Mouse (Mus musculus) heart, embryonic 12.5 days (tissue): Measurements from ENCODE around the gene Bcor. TPM values are rescaled to one million over a fixed set of nuclear protein-coding genes. Genes with fewer than 3 reads are reported as not detected.

Experiments
- ATAC-seq: fragments of 200-750 bp; cut with Nextera tagmentation; 2 replicates; pipeline ENCODE4 v1.8.0; 2017; ENCODE audit warnings: moderate TSS enrichment, moderate library complexity; ENCODE audit not compliant: insufficient number of reproducible peaks, low FRiP score
- H3K27ac ChIP-seq: fragments of 300-500 bp; sonication (generic); 2 replicates; pipeline ENCODE4 v1.5.1; 2016; ENCODE audit warnings: mild to moderate bottlenecking, moderate library complexity; ENCODE audit not compliant: poor library complexity, severe bottlenecking
- H3K27me3 ChIP-seq: fragments of 300-500 bp; sonication (generic); replicated peaks from 2 replicates; pipeline ENCODE4 v1.6.1; 2016; ENCODE audit warnings: mild to moderate bottlenecking, moderate library complexity
- H3K36me3 ChIP-seq: fragments of 300-500 bp; sonication (generic); 2 replicates; pipeline ENCODE4 v1.6.1; 2016; ENCODE audit warnings: mild to moderate bottlenecking, moderate library complexity
- H3K4me1 ChIP-seq: fragments of 300-500 bp; sonication (generic); replicated peaks from 2 replicates; pipeline ENCODE4 v1.6.1; 2016; ENCODE audit warnings: mild to moderate bottlenecking
- H3K4me2 ChIP-seq: fragments of 300-500 bp; sonication (generic); 2 replicates; pipeline ENCODE4 v1.6.1; 2016; ENCODE audit warnings: mild to moderate bottlenecking, moderate library complexity
- H3K4me3 ChIP-seq: fragments of 300-500 bp; sonication (generic); 2 replicates; pipeline ENCODE4 v1.5.1; 2016; ENCODE audit warnings: mild to moderate bottlenecking
- H3K9ac ChIP-seq: fragments of 300-500 bp; sonication (generic); 2 replicates; pipeline ENCODE4 v1.6.1; 2016; ENCODE audit warnings: mild to moderate bottlenecking, moderate library complexity
- H3K9me3 ChIP-seq: fragments of 300-500 bp; sonication (generic); replicated peaks from 2 replicates; pipeline ENCODE4 v1.6.1; 2016; ENCODE audit warnings: mild to moderate bottlenecking, moderate library complexity
- WGBS: fragments of 180-500 bp; shearing (Covaris S2); methylation state at CpG from one replicate; pipeline ENCODE4 v1.1.7; 2016; 5-methylcytosine and 5-hydroxymethylcytosine counted together
- polyA plus RNA-seq: library from polyadenylated mRNA; unstranded; fragments of >200 nt; fragmentation: Nextera tagmentation; extraction: Ambion mirVana; gene quantifications from 2 replicates; pipeline ENCODE4 v1.2.1, GENCODE M21; 2016

The Bcor gene
- polyA plus RNA-seq, 1 experiment from 2014 or later: 20.3 TPM

DNA sequence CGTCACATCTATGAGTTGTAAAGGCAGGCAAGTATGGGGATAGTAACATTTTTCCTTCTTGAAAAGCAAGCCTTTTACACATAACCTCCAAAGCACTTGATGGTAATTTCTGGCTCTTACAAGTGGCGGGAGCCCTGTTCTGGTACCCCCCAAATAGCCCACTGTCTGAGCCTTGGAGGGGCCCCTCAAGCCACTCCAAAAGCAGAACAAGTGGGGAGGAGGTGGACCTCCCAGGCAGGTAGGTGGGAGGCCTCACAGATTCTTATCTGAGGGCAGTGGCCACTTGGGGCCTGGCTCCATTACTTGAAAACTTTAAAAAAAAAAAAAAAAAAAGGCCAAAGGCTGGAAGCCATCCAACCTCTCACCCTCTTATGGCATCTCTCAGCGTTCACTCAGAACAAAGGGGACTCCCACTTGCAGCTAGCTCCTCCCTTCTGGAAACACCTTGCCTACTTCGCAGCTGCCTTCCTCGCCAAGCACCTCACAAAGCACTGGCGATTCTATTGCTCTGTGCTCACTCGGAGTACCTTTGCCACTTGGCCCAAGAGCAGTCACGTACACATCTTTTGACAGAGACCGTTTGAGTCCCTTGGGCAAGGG lies 106.7 kb downstream of the Bcor start:
- WGBS: 64% methylated on average over 9 of the region's 9 CpGs
- Histone ChIP-seq H3K9me3 (no peaks in the 10 kb centered on the region), H3K4me1 (peaks cover 22% of the 10 kb centered on the region), H3K4me3 (no peak overlapping the region), H3K27ac (no peak overlapping the region), H3K36me3 (peaks cover 46% of the 10 kb centered on the region), H3K27me3 (0 out of 2 replicates have a peak, but pooled peaks cover 3% of the 10 kb centered on the region), H3K4me2 (no peak overlapping the region), H3K9ac (no peak overlapping the region)
- no peak for ATAC-seq

DNA sequence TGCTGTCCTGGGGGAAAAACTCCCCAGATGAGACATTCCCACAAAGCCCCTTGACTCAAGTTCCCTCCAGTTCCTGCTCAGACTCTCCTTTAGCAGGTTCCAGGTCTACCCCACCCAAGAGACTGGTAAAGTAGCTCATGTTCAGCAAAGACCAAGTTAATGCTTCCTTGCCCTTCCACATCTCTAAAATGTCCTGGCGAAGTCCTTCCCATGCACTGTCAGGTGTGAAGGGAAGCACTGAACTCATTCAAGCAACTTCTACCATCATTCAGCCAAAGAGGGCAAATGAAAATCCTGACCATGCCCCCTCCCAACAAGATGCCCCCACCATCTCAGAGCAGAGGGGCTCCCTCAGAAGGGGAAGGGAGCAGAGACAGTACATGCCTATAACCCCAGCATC lies 107.5 kb downstream of the Bcor start:
- Histone ChIP-seq H3K36me3 (peaks cover 44% of the 10 kb centered on the region), H3K27me3 (0 out of 2 replicates have a peak, but pooled peaks cover 8% of the 10 kb centered on the region), H3K9me3 (no peaks in the 10 kb centered on the region), H3K4me2 (no peak overlapping the region), H3K4me1 (peaks cover 28% of the 10 kb centered on the region), H3K27ac (no peak overlapping the region), H3K4me3 (no peak overlapping the region), H3K9ac (no peak overlapping the region)
- WGBS: 83% methylated on average over 1 of the region's 1 CpGs
- no peak for ATAC-seq

DNA sequence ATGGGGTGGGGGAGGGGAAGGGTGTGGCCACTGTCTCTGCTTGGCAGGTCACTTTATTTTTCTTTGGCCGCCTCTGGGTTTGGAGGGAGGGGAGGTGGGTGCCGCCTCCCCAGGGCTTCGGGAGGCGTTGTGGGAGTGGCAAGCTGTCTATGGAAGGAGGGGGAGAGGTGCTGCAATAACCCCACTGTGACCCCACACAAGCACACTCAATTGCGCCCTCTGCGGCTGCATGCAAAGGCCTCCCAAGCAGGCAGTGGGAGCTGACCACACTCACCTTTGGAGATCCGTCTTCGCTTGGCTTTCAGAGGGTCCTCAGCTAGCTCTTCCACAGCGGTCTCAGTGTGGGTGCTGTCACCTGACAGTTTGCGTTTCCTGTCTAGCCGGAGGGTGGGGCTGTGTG lies 111.4 kb downstream of the Bcor start:
- Histone ChIP-seq H3K27ac (no peak overlapping the region), H3K27me3 (peaks cover 15% of the 10 kb centered on the region; the same call in 1 of the 2 replicates), H3K4me3 (no peak overlapping the region), H3K4me1 (peaks cover 25% of the 10 kb centered on the region), H3K9ac (no peak overlapping the region), H3K36me3 (peaks cover 39% of the 10 kb centered on the region), H3K4me2 (no peak overlapping the region), H3K9me3 (no peaks in the 10 kb centered on the region)
- WGBS: 53% methylated on average over 11 of the region's 11 CpGs
- ATAC-seq: no peak

DNA sequence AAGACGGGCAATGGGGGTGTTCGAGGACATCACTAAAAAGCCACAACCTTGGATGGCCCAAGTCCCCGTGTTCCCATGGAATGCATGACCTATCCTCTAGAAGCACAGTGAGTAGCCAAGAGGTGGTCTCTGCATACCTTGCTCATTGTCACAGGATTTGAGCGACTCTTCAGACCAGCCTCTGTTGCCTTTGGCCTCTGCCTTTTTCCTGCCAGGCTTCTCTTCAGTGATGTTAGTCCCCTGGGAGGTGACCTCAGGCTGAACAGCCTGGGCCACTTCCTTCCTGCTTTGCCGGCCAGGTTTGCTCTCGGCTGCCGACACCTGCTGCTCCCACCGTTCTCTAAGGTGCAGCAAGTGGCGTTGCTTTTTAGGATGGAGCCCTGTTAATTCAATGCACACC lies 112.0 kb downstream of the Bcor start:
- Histone ChIP-seq H3K9me3 (no peaks in the 10 kb centered on the region), H3K9ac (no peak overlapping the region), H3K4me2 (no peak overlapping the region), H3K27me3 (peaks cover 15% of the 10 kb centered on the region; the same call in 1 of the 2 replicates), H3K4me1 (peaks cover 23% of the 10 kb centered on the region), H3K27ac (no peak overlapping the region), H3K36me3 (peaks cover 39% of the 10 kb centered on the region), H3K4me3 (no peak overlapping the region)
- WGBS: 58% methylated on average over 9 of the region's 9 CpGs
- no peak for ATAC-seq

DNA sequence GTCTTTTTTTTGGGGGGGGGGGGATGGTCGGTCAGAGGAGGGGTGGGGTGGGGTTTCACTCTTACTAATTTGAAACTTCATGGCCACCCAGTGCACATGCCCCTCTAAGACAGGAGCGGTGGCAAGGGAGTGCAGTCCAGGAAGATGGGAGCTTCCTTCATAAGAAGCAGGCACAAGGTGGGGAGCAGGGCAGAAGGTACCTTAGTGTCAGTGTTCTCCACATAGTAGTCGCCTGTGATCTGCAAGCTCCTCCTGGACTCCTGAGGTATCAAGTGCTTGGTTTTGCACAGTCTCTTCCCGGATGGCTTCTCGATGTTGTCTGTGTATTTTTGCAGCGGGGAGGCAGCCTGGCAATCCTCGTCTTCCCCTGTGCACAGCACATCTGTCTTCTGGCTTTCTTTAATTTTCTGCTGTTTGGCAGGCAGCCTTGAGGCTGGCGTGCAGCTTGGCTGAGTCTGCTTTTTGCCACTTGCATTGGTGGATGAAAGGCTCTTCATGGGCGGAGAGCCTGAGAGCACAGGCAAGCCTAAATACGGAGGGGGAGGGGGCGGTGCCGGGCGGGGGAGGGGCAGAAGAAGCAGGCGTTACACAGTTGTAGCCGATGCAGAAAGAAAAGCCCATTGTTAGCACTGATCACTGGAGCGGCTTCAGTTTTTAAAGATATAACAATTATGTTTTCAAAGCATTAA lies 112.8 kb downstream of the Bcor start:
- no peak overlapping the region for H3K4me3 ChIP-seq
- 43% methylated on average over 16 of the region's 16 CpGs for WGBS
- H3K27ac ChIP-seq: no peak overlapping the region
- no peak overlapping the region for H3K9ac ChIP-seq
- H3K4me2 ChIP-seq: no peak overlapping the region
- no peak for ATAC-seq
- H3K9me3 ChIP-seq: no peaks in the 10 kb centered on the region
- H3K36me3 ChIP-seq: peaks cover 36% of the 10 kb centered on the region
- H3K4me1 ChIP-seq: peaks cover 23% of the 10 kb centered on the region
- H3K27me3 ChIP-seq: peaks cover 15% of the 10 kb centered on the region; the same call in 1 of the 2 replicates

DNA sequence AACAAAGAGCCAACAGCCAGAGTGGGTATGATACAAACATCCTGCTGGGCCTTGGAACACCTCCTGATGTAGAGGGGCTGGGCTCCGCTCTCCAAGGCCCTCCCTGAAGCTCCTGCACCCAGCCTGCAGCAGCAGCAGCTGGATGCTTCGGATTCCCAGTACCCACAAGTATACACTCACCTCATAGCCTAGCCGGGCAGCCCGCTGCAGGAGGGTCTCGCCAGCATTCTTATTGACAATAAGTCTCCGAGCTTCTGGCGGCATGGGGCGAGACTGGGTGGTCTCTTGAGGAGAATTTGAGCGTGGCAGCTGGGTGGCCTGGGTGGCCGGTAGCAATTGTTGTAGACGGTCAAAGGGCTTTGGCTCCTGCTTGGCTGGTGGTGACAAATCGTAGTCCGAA lies 113.5 kb downstream of the Bcor start:
- Histone ChIP-seq H3K36me3 (peaks cover 37% of the 10 kb centered on the region), H3K4me1 (peaks cover 19% of the 10 kb centered on the region), H3K4me2 (no peak overlapping the region), H3K9ac (no peak overlapping the region), H3K27me3 (peaks cover 15% of the 10 kb centered on the region; the same call in 1 of the 2 replicates), H3K27ac (no peak overlapping the region), H3K4me3 (no peak overlapping the region), H3K9me3 (no peaks in the 10 kb centered on the region)
- WGBS: 74% methylated on average over 13 of the region's 13 CpGs
- no peak for ATAC-seq

DNA sequence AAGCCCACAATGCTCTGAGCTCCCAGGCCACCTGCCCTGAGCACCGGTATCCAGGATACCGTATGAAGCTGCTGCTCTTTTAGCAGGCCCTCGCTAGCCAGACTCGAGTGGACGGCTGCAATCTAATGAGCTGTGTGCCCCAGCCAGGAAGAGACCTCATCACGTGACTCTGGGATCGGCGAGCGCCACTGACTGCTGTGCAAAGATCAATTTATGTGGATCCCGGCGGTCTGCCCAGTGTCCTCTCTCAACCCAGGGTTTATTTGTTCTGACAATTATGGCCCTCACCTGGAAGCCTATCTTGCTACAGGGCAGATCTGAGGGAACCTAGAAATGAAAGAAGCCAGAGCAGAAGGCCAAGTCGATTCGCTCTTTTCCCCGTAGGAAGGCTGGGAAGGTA lies 116.8 kb downstream of the Bcor start:
- Histone ChIP-seq H3K27me3 (peaks cover 15% of the 10 kb centered on the region; the same call in 1 of the 2 replicates), H3K4me3 (no peak overlapping the region), H3K9me3 (no peaks in the 10 kb centered on the region), H3K4me1 (peaks cover 6% of the 10 kb centered on the region), H3K4me2 (no peak overlapping the region), H3K9ac (no peak overlapping the region), H3K36me3 (peaks cover 66% of the 10 kb centered on the region), H3K27ac (no peak overlapping the region)
- no peak for ATAC-seq
- WGBS: 80% methylated on average over 14 of the region's 14 CpGs

DNA sequence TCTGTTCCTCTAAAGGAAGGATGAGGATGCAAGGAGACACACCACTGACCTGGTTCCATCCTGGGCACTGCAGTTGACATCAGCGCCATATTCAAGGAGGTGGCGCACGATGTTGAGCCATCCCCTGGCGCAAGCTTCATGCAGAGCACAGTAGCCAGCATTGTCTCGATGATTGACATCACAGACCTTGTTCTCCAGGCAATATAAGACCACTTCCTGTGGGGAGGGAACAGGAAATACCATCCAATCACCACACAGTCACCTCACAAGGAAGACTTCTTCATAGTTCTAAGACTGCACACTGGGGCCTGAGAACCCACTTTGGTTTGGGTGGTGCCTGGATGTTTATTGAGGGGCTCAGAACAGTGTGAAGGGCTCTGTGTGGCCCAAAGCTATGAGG lies 118.7 kb downstream of the Bcor start:
- H3K9ac ChIP-seq: no peak overlapping the region
- peaks cover 59% of the 10 kb centered on the region for H3K36me3 ChIP-seq
- 81% methylated on average over 5 of the region's 5 CpGs for WGBS
- no peak overlapping the region for H3K4me3 ChIP-seq
- no peak overlapping the region for H3K27ac ChIP-seq
- no peak overlapping the region for H3K4me2 ChIP-seq
- no peaks in the 10 kb centered on the region for H3K9me3 ChIP-seq
- no peaks in the 10 kb centered on the region for H3K4me1 ChIP-seq
- H3K27me3 ChIP-seq: peaks cover 10% of the 10 kb centered on the region; the same call in 1 of the 2 replicates
- no peak for ATAC-seq

DNA sequence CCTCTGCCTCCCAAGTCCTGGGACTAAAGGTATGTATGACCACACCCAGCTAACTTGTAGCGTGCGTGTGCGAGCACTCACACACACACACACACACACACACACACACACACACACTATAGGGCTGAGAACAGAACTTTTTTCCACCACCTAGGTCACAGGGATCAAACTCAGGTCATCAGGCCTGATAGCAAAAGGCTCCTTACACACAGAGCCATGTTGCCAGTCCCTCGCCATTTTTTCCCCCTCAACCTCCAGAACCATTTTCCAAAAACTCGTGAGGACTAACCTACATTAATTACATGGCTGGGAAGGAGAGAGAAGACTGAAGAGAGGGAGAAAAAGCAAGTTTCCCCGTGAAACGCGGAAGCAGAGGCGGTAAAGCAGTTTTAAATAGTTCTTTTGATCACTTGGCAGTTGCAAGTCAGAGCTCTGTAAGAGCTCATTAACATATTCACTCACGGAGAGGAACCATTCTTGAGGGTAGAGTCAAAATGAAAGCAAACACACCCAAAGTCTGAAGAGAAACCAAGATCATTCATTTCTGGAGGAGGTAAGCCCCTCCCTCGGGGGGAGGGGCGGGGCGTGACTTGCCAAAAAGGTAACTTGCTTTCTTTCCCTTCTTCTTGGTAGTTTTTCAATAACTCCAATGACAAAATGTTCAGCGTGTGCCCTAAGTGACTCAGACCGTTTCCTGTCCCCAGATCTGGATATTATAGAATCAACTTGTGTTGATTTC lies 145.3 kb downstream of the Bcor start:
- ATAC-seq: no peak
- H3K4me2 ChIP-seq: no peak overlapping the region
- 0 out of 2 replicates have a peak, but pooled peaks cover 3% of the 10 kb centered on the region for H3K9me3 ChIP-seq
- no peak overlapping the region for H3K27ac ChIP-seq
- no peak overlapping the region for H3K9ac ChIP-seq
- no peak overlapping the region for H3K4me3 ChIP-seq
- 41% methylated on average over 15 of the region's 15 CpGs for WGBS
- no peaks in the 10 kb centered on the region for H3K4me1 ChIP-seq
- no peaks in the 10 kb centered on the region for H3K36me3 ChIP-seq
- H3K27me3 ChIP-seq: peaks cover 1% of the 10 kb centered on the region; the same call in 1 of the 2 replicates

DNA sequence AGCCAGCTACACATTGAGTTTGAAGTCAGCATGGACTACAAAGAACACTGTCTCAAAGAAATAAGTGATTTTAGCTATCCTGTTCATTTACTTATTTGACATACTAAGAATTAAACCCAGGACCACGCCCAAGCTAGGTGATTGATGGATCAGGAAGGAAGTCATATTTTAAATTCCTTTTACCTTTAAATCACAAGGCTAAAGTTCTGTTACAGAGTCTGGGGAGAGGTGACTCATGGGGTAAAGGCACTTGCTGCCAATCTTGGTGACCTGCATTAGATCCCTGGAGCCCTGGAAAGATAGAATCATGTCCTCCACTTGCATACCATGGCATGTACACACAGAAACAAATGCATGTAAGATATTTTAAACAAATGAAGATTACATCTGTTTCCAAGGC lies 149.5 kb downstream of the Bcor start:
- Histone ChIP-seq H3K4me2 (no peak overlapping the region), H3K27me3 (peaks cover 36% of the 10 kb centered on the region), H3K36me3 (no peaks in the 10 kb centered on the region), H3K27ac (no peak overlapping the region), H3K9me3 (no peaks in the 10 kb centered on the region), H3K4me1 (peaks cover 4% of the 10 kb centered on the region; the same call in 1 of the 2 replicates), H3K4me3 (no peak overlapping the region), H3K9ac (no peak overlapping the region)
- ATAC-seq: no peak
- 72% methylated on average over 1 of the region's 1 CpGs for whole genome bisulfite sequencing

DNA sequence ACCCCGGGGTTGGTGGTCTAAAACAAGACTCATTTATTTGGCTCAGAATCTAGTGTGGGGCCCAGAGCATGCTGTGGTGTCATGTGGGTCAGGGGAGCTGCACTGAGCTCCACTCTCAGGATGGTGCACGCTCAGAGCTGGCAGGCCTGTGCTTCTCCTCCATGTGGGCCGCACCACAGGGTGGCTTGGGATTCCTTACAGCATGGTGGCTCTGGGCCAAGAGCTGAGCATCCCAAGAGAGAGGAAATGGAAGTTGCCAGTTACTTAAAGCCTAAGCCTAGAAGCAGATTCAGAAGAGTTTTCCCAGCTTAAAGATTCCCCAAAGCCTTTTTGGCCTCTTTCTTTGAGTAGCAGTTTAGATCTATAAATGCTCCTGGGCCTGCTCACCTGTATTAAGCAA lies 151.1 kb downstream of the Bcor start:
- Histone ChIP-seq H3K4me3 (no peak overlapping the region), H3K9me3 (no peaks in the 10 kb centered on the region), H3K4me1 (peaks cover 18% of the 10 kb centered on the region), H3K27me3 (peaks cover 51% of the 10 kb centered on the region), H3K4me2 (no peak overlapping the region), H3K27ac (no peak overlapping the region), H3K36me3 (no peaks in the 10 kb centered on the region), H3K9ac (no peak overlapping the region)
- WGBS: 47% methylated on average over 3 of the region's 3 CpGs
- ATAC-seq: no peak
